Mouse (Mus musculus): ENCODE data around the gene Nbea. TPM values are rescaled to one million over a fixed set of nuclear protein-coding genes. Genes with fewer than 3 reads are reported as not detected.

Gene Nbea
- polyA plus RNA-seq, 2 experiments, result 0.76 to 1.3 TPM

DNA sequence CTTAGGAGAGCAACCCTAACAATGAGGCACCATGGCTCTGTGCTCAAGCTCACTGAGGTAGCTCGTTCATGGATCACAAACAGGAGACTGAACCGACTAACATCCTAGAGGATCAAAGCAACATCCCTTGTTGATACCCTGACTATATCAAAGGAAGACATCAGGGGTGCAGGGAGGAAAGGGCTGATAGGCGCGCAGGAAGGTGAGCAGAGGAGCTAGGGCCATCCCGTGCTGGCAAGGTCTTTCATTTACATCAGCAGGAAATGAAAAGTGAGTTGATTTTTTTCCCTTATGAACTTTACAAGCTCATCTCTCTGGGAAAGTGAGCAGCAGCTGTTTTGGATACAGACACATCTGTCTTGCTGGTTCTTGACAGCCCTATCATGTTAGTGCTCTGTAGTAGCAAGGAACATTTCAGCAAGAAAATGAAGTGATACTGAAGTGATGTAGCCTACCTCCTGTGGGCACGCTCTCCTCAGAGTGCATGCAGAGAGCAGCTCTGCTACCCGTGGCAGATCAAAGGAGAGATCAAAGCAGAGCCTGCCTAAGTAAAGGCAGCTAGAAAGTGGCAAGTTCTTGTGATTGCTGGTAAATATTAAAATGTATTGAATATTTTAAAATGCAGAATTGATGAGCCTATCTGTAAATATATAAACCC lies 523.8 kb downstream of the Nbea start:
- H3K4me3 ChIP-seq (ENCODE audit: insufficient read depth in 1 of 2, low read depth in 2 of 2, low read length in 2 of 2), result no peak overlapping the region
- ATAC-seq (ENCODE audit: insufficient read depth) (no peak), DNase-seq (ENCODE audit: low read depth in 3 of 3, low spot score in 3 of 3) (no peak)
- H3K9me3 ChIP-seq (ENCODE audit: control insufficient read depth, low read length), result no peaks in the 10 kb centered on the region
- no peaks in the 10 kb centered on the region for H3K36me3 ChIP-seq (replicated peaks; ENCODE audit: control insufficient read depth, insufficient read depth, low read depth)
- no peaks in the 10 kb centered on the region for H3K4me1 ChIP-seq (replicated peaks; ENCODE audit: control insufficient read depth in 2 of 2, insufficient read depth in 2 of 2, low read length in 1 of 2)
- no peaks in the 10 kb centered on the region for H3K27me3 ChIP-seq (ENCODE audit: control insufficient read depth, insufficient read depth, low read length)
- no peak overlapping the region for H3K4me2 ChIP-seq (ENCODE audit: low read depth)
- no peak for TF ChIP-seq CTCF (IDR thresholded peaks at IDR 0.05; ENCODE audit: low read depth)
- TF ChIP-seq EP300 (IDR thresholded peaks at IDR 0.05; ENCODE audit: low read depth), result no peak
- 44% methylated on average over 7 of the region's 7 CpGs for WGBS (ENCODE audit: insufficient replicate concordance)
- no peak overlapping the region for H3K9ac ChIP-seq (replicated peaks)
- no peak overlapping the region for H3K27ac ChIP-seq

DNA sequence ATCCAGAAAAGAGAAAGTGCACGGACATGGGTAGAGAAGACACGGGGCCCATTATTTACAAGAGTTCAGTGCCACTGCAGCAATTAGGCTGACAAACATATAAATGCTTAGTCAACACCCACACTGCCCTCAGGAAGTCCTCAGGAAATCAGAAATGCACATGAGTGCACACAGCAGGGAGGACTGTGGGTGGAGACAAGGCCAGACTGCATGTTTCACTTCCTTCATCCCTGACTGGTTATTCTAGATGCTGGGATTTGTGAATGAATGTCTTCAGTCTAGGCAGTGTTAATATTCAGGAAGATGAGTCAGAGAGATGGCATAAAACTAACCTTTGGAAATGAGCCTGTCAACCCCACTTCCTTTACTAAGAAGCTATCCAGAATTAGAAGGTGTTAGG lies 531.2 kb downstream of the Nbea start:
- 22% methylated on average over 2 of the region's 2 CpGs for WGBS (ENCODE audit: insufficient replicate concordance)
- Histone ChIP-seq H3K9ac (replicated peaks) (no peak overlapping the region), H3K9me3 (ENCODE audit: control insufficient read depth, low read length) (no peaks in the 10 kb centered on the region), H3K4me1 (replicated peaks; ENCODE audit: control insufficient read depth in 2 of 2, insufficient read depth in 2 of 2, low read length in 1 of 2) (peaks cover 0 to 4% of the 10 kb centered on the region in 2 experiments; a peak in 2 of 4 replicates), H3K27ac (no peak overlapping the region), H3K27me3 (ENCODE audit: control insufficient read depth, insufficient read depth, low read length) (no peaks in the 10 kb centered on the region), H3K4me2 (ENCODE audit: low read depth) (no peak overlapping the region), H3K4me3 (ENCODE audit: insufficient read depth in 1 of 2, low read depth in 2 of 2, low read length in 2 of 2) (no peak overlapping the region), H3K36me3 (replicated peaks; ENCODE audit: control insufficient read depth, insufficient read depth, low read depth) (no peaks in the 10 kb centered on the region)
- DNase-seq (ENCODE audit: low read depth in 3 of 3, low spot score in 3 of 3) (peak in 1 of 3 experiments; percentile 3), ATAC-seq (ENCODE audit: insufficient read depth) (no peak)
- TF ChIP-seq EP300 (IDR thresholded peaks at IDR 0.05; ENCODE audit: low read depth), result no peak
- no peak for TF ChIP-seq CTCF (IDR thresholded peaks at IDR 0.05; ENCODE audit: low read depth)

DNA sequence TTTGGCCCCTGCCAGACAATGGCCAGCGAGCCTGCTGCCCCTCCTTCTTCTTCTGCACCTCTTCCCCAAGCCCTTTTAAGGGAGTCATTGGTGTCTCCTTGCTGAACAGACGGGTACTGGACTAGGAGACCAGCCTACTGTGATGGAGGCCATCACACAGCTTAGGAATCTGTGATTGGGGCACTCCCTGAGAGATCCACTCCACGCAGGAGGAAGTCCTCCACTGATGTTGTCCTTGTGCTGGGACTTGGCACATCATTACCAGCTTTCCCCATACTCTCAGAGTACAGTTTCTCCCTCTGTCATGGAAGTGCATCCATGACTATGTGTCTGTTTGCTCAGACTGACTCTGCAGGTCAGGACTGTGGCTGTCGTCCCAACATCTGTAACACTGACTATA lies 531.6 kb downstream of the Nbea start:
- TF ChIP-seq CTCF (IDR thresholded peaks at IDR 0.05; ENCODE audit: low read depth), result no peak
- TF ChIP-seq EP300 (IDR thresholded peaks at IDR 0.05; ENCODE audit: low read depth), result no peak
- Histone ChIP-seq H3K27me3 (ENCODE audit: control insufficient read depth, insufficient read depth, low read length) (no peaks in the 10 kb centered on the region), H3K36me3 (replicated peaks; ENCODE audit: control insufficient read depth, insufficient read depth, low read depth) (no peaks in the 10 kb centered on the region), H3K27ac (no peak overlapping the region), H3K4me3 (ENCODE audit: insufficient read depth in 1 of 2, low read depth in 2 of 2, low read length in 2 of 2) (no peak overlapping the region), H3K4me2 (ENCODE audit: low read depth) (no peak overlapping the region), H3K9ac (replicated peaks) (no peak overlapping the region), H3K4me1 (replicated peaks; ENCODE audit: control insufficient read depth in 2 of 2, insufficient read depth in 2 of 2, low read length in 1 of 2) (peaks cover 0 to 4% of the 10 kb centered on the region in 2 experiments; a peak in 2 of 4 replicates), H3K9me3 (ENCODE audit: control insufficient read depth, low read length) (no peaks in the 10 kb centered on the region)
- 45% methylated on average over 4 of the region's 4 CpGs for WGBS (ENCODE audit: insufficient replicate concordance)
- no peak for DNase-seq (ENCODE audit: low read depth in 3 of 3, low spot score in 3 of 3)
- ATAC-seq (ENCODE audit: insufficient read depth), result no peak

GRCm38 (mm10) chr3:55649541-55649940 lies 534.0 kb downstream of the Nbea start:
- TF ChIP-seq EP300 (IDR thresholded peaks at IDR 0.05; ENCODE audit: low read depth), result no peak
- Histone ChIP-seq H3K9ac (replicated peaks) (no peak overlapping the region), H3K36me3 (replicated peaks; ENCODE audit: control insufficient read depth, insufficient read depth, low read depth) (no peaks in the 10 kb centered on the region), H3K4me2 (ENCODE audit: low read depth) (no peak overlapping the region), H3K27ac (no peak overlapping the region), H3K27me3 (ENCODE audit: control insufficient read depth, insufficient read depth, low read length) (no peaks in the 10 kb centered on the region), H3K9me3 (ENCODE audit: control insufficient read depth, low read length) (no peaks in the 10 kb centered on the region), H3K4me3 (ENCODE audit: insufficient read depth in 1 of 2, low read depth in 2 of 2, low read length in 2 of 2) (no peak overlapping the region), H3K4me1 (replicated peaks; ENCODE audit: control insufficient read depth in 2 of 2, insufficient read depth in 2 of 2, low read length in 1 of 2) (peaks cover 0 to 4% of the 10 kb centered on the region in 2 experiments; a peak in 2 of 4 replicates)
- WGBS (ENCODE audit: insufficient replicate concordance), result 57% methylated on average over 5 of the region's 5 CpGs
- ATAC-seq (ENCODE audit: insufficient read depth), result no peak
- no peak for DNase-seq (ENCODE audit: low read depth in 3 of 3, low spot score in 3 of 3)

- Histone ChIP-seq H3K27ac (no peak overlapping the region), H3K36me3 (replicated peaks; ENCODE audit: control insufficient read depth, insufficient read depth, low read depth) (no peaks in the 10 kb centered on the region), H3K4me3 (ENCODE audit: insufficient read depth in 1 of 2, low read depth in 2 of 2, low read length in 2 of 2) (no peak overlapping the region), H3K9ac (replicated peaks) (no peak overlapping the region), H3K4me1 (replicated peaks; ENCODE audit: control insufficient read depth in 2 of 2, insufficient read depth in 2 of 2, low read length in 1 of 2) (peaks cover 0 to 4% of the 10 kb centered on the region in 2 experiments; a peak in 2 of 4 replicates), H3K9me3 (ENCODE audit: control insufficient read depth, low read length) (no peaks in the 10 kb centered on the region), H3K4me2 (ENCODE audit: low read depth) (no peak overlapping the region), H3K27me3 (ENCODE audit: control insufficient read depth, insufficient read depth, low read length) (no peaks in the 10 kb centered on the region)
- TF ChIP-seq EP300 (IDR thresholded peaks at IDR 0.05; ENCODE audit: low read depth) (no peak), CTCF (IDR thresholded peaks at IDR 0.05; ENCODE audit: low read depth) (no peak)
- no peak for ATAC-seq (ENCODE audit: insufficient read depth)
- DNase-seq (ENCODE audit: low read depth in 3 of 3, low spot score in 3 of 3), result no peak
- 68% methylated on average over 4 of the region's 4 CpGs for WGBS (ENCODE audit: insufficient replicate concordance)
Measured at GRCm38 (mm10) chr3:55648299-55648698, 535.2 kb downstream of the Nbea start.

Data from liver, embryonic 14.5 days (tissue).